8 mouse cellular contexts compared by ENCODE assay signal in genomic region chr2:77944860-77945595, GRCm38 (mm10). TPM values are rescaled to one million over a fixed set of nuclear protein-coding genes. Genes with fewer than 3 reads are reported as not detected.
A peak's percentile ranks its signal among the peaks of the same experiment; 100 is the strongest.
DNase-seq lines count a peak whose midpoint lies in the region; ATAC-seq and TF ChIP-seq lines count a peak whose summit lies in the region.

No protein-coding gene starts in this region.

- peak overlapping the region; percentile 90 for H3K27ac ChIP-seq in gastrocnemius, adult 2 months
- H3K27ac ChIP-seq in hindbrain, embryonic 10.5 days = peak overlapping the region; percentile 94
- H3K27ac ChIP-seq in midbrain, embryonic 10.5 days (replicated peaks) = peak overlapping the region; percentile 95

- intact Hi-C loops in gastrocnemius, adult 2 months (cut with DNase I) = no loop called here

- 52% methylated on average over 8 of the region's 8 CpGs for WGBS in hindbrain, embryonic 10.5 days
- 49% methylated on average over 8 of the region's 8 CpGs for WGBS in midbrain, embryonic 10.5 days

- no peak for ATAC-seq in G1E (ENCODE audit: extremely low read depth, insufficient number of reproducible peaks, low FRiP score, poor library complexity, severe bottlenecking)

- H3K27me3 ChIP-seq in G1E (ENCODE audit: insufficient read depth, low read length) = no peaks in the 10 kb centered on the region
- no peaks in the 10 kb centered on the region for H3K27me3 ChIP-seq in hindbrain, embryonic 10.5 days (ENCODE audit: insufficient read depth, poor library complexity, severe bottlenecking)
- H3K27me3 ChIP-seq in midbrain, embryonic 10.5 days (ENCODE audit: low read depth, poor library complexity, severe bottlenecking) = no peaks in the 10 kb centered on the region

- peak overlapping the region; percentile 81 for H3K4me3 ChIP-seq in gastrocnemius, adult 2 months
- H3K4me3 ChIP-seq in G1E (ENCODE audit: low read depth, low read length) = peak overlapping the region; percentile 90
- H3K4me3 ChIP-seq in hindbrain, embryonic 10.5 days = peak overlapping the region; percentile 84
- peak overlapping the region; percentile 87 for H3K4me3 ChIP-seq in midbrain, embryonic 10.5 days

- no peak for DNase-seq in gastrocnemius, adult 2 months
- no peak for DNase-seq in gastrocnemius, adult 18-20 months (ENCODE audit: low spot score)
- DNase-seq in G1E (ENCODE audit: low spot score) = no peak
- no peak for DNase-seq in hindbrain, embryonic 10.5 days (ENCODE audit: low spot score)
- no peak for DNase-seq in midbrain, embryonic 10.5 days (ENCODE audit: low spot score)
- DNase-seq in embryo, embryonic 11 days = no peak
- DNase-seq in gastrocnemius, postnatal 4 days (ENCODE audit: low spot score in 2 of 2) = no peak
- no peak for DNase-seq in right cerebral cortex, postnatal 10 days (ENCODE audit: low spot score in 2 of 2)

- TF ChIP-seq CTCF in gastrocnemius, adult 2 months (IDR thresholded peaks at IDR 0.05) = no peak
- TF ChIP-seq CTCF in G1E (IDR thresholded peaks at IDR 0.05; ENCODE audit: low read depth, low read length) = no peak

- H3K36me3 ChIP-seq in G1E (replicated peaks) = peaks cover 27% of the 10 kb centered on the region
- peaks cover 14% of the 10 kb centered on the region; the same call in 1 of the 2 replicates for H3K36me3 ChIP-seq in hindbrain, embryonic 10.5 days
- peaks cover 3% of the 10 kb centered on the region; the same call in 1 of the 2 replicates for H3K36me3 ChIP-seq in midbrain, embryonic 10.5 days

- no peaks in the 10 kb centered on the region for H3K9me3 ChIP-seq in G1E (replicated peaks)
- H3K9me3 ChIP-seq in hindbrain, embryonic 10.5 days = no peaks in the 10 kb centered on the region
- H3K9me3 ChIP-seq in midbrain, embryonic 10.5 days (replicated peaks) = no peaks in the 10 kb centered on the region

- H3K4me1 ChIP-seq in G1E (ENCODE audit: insufficient read depth, low read depth, low read length) = peaks cover 16% of the 10 kb centered on the region
- peaks cover 12% of the 10 kb centered on the region for H3K4me1 ChIP-seq in hindbrain, embryonic 10.5 days (replicated peaks)
- H3K4me1 ChIP-seq in midbrain, embryonic 10.5 days = peaks cover 12% of the 10 kb centered on the region

RNA-seq across cellular contexts. Expression of gene Cwc22, which starts 1.1 kb away (rescaled TPM):
- total RNA-seq in gastrocnemius, adult 2 months (2021) = 10 to 100 TPM; 13.9 to 14.2 TPM
- 10 to 100 TPM; 11.5 to 12.2 TPM for total RNA-seq in gastrocnemius, adult 18-20 months (2021)
- 84.4 and 88.6 TPM in 2 replicates for total RNA-seq in G1E (2014; fragmentation: Nextera tagmentation)
- 84.3 and 106 TPM in 2 replicates for total RNA-seq in G1E (2017)
- polyA plus RNA-seq in G1E (2012) = 21.4 and 22.5 TPM in 2 replicates
- polyA plus RNA-seq in hindbrain, embryonic 10.5 days (2016; fragmentation: Nextera tagmentation; extraction: Ambion mirVana) = 28.8 and 35.0 TPM in 2 replicates
- 38.6 and 38.7 TPM in 2 replicates for polyA plus RNA-seq in midbrain, embryonic 10.5 days (2016; fragmentation: Nextera tagmentation; extraction: Ambion mirVana)
- total RNA-seq in gastrocnemius, postnatal 4 days (2021) = 10 to 100 TPM; 24.3 to 27.3 TPM
